Mouse (Mus musculus) hindbrain, postnatal 0 days (tissue): ENCODE data around the gene Fmnl2. TPM values are rescaled to one million over a fixed set of nuclear protein-coding genes. Genes with fewer than 3 reads are reported as not detected.

Experiments
- ATAC-seq: fragments of 200-750 bp; cut with Nextera tagmentation; 2 replicates; pipeline ENCODE4 v1.8.0; 2017; ENCODE audit warnings: mild to moderate bottlenecking, moderate TSS enrichment, moderate library complexity
- DNase-seq: peaks from one replicate; pipeline ENCODE4 v3.0.0-alpha.2; 2015; ENCODE audit warnings: low spot score
- H3K27ac ChIP-seq: fragments of 300-500 bp; sonication (generic); 2 replicates; pipeline ENCODE4 v1.5.1; 2014; ENCODE audit warnings: mild to moderate bottlenecking
- H3K27me3 ChIP-seq: fragments of 300-500 bp; sonication (generic); 2 replicates; pipeline ENCODE4 v1.6.1; 2014; ENCODE audit warnings: low read length, mixed read lengths; ENCODE audit not compliant: insufficient read depth
- H3K36me3 ChIP-seq: fragments of 300-500 bp; sonication (generic); 2 replicates; pipeline ENCODE4 v1.6.1; 2014; ENCODE audit warnings: low read length, mixed read lengths; ENCODE audit not compliant: insufficient read depth
- H3K4me1 ChIP-seq: fragments of 300-500 bp; sonication (generic); 2 replicates; pipeline ENCODE4 v1.6.1; 2014; ENCODE audit warnings: antibody characterized with exemption, low read length, mixed read lengths; ENCODE audit not compliant: insufficient read depth
- H3K4me2 ChIP-seq: fragments of 300-500 bp; sonication (generic); 2 replicates; pipeline ENCODE4 v1.6.1; 2014; ENCODE audit warnings: low read depth, mild to moderate bottlenecking, low read length, moderate library complexity, mixed read lengths
- H3K4me3 ChIP-seq: fragments of 300-500 bp; sonication (generic); 2 replicates; pipeline ENCODE4 v1.5.1; 2014; ENCODE audit warnings: low read length
- H3K9ac ChIP-seq: fragments of 300-500 bp; sonication (generic); replicated peaks from 2 replicates; pipeline ENCODE4 v1.6.1; 2014; ENCODE audit warnings: mild to moderate bottlenecking, low read length, moderate library complexity, mixed read lengths
- H3K9me3 ChIP-seq: fragments of 300-500 bp; sonication (generic); 2 replicates; pipeline ENCODE4 v1.6.1; 2016; ENCODE audit warnings: low read length, mixed read lengths
- CTCF ChIP-seq: IDR thresholded peaks from 2 replicates; pipeline ENCODE4 v1.5.1; 2016; ENCODE audit warnings: antibody characterized with exemption, control low read depth, low read depth
- WGBS: fragments of 180-500 bp; shearing (Covaris S2); extraction: QIAGEN DNeasy Blood & Tissue Kit; methylation state at CpG from one replicate; pipeline ENCODE4 v1.1.7; 2014; 5-methylcytosine and 5-hydroxymethylcytosine counted together
- polyA plus RNA-seq: library from polyadenylated mRNA; unstranded; fragments of >200 nt; fragmentation: Nextera tagmentation; extraction: Ambion mirVana; gene quantifications from 2 replicates; pipeline ENCODE4 v1.2.1, GENCODE M21; 2015
- total RNA-seq: library from RNA; depleted of rRNA; stranded (reverse); fragments of >200 nt; gene quantifications from 2 replicates; pipeline ENCODE4 v1.2.3, GENCODE M21; 2014

Gene Fmnl2
- total and polyA plus RNA-seq, 2 experiments from 2014 or later, result 9.3 to 27.6 TPM

- 86% methylated on average over 2 of the region's 2 CpGs for WGBS
- ATAC-seq, result no peak
These were observed 73.7 kb downstream of the Fmnl2 start for GRCm38 (mm10) chr2:52931315-52931714.

GRCm38 (mm10) chr2:52935906-52936305 is 78.2 kb downstream of the Fmnl2 start:
- Histone ChIP-seq H3K4me3 (no peak overlapping the region), H3K9ac (no peak overlapping the region), H3K36me3 (no peaks in the 10 kb centered on the region), H3K9me3 (no peaks in the 10 kb centered on the region), H3K27me3 (no peaks in the 10 kb centered on the region), H3K4me1 (no peaks in the 10 kb centered on the region), H3K27ac (no peak overlapping the region), H3K4me2 (no peak overlapping the region)
- ATAC-seq (no peak), DNase-seq (no peak)
- TF ChIP-seq CTCF, result no peak
- WGBS, result 81% methylated on average over 6 of the region's 6 CpGs

More at GRCm38 (mm10) chr2:52931315-52931714, 73.7 kb downstream of the Fmnl2 start:
- Histone ChIP-seq H3K4me2 (no peak overlapping the region), H3K27ac (no peak overlapping the region), H3K36me3 (no peaks in the 10 kb centered on the region), H3K9ac (no peak overlapping the region), H3K27me3 (no peaks in the 10 kb centered on the region), H3K4me3 (no peak overlapping the region), H3K4me1 (peaks cover 22% of the 10 kb centered on the region), H3K9me3 (no peaks in the 10 kb centered on the region)
- no peak for TF ChIP-seq CTCF
- no peak for DNase-seq

GRCm38 (mm10) chr2:52938351-52939074 is 80.9 kb downstream of the Fmnl2 start:
- H3K27ac ChIP-seq, result no peak overlapping the region
- H3K36me3 ChIP-seq, result no peaks in the 10 kb centered on the region
- no peaks in the 10 kb centered on the region for H3K9me3 ChIP-seq
- H3K4me3 ChIP-seq, result no peak overlapping the region
- DNase-seq (no peak), ATAC-seq (no peak)
- no peak overlapping the region for H3K9ac ChIP-seq
- H3K4me1 ChIP-seq, result no peaks in the 10 kb centered on the region
- no peak for TF ChIP-seq CTCF
- H3K4me2 ChIP-seq, result no peak overlapping the region
- 66% methylated on average over 6 of the region's 6 CpGs for WGBS
- no peaks in the 10 kb centered on the region for H3K27me3 ChIP-seq

GRCm38 (mm10) chr2:52943644-52944423 is 86.2 kb downstream of the Fmnl2 start:
- no peak overlapping the region for H3K4me2 ChIP-seq
- H3K4me1 ChIP-seq, result 0 out of 2 replicates have a peak, but pooled peaks cover 3% of the 10 kb centered on the region
- 75% methylated on average over 9 of the region's 9 CpGs for WGBS
- no peaks in the 10 kb centered on the region for H3K36me3 ChIP-seq
- no peaks in the 10 kb centered on the region for H3K9me3 ChIP-seq
- no peak overlapping the region for H3K4me3 ChIP-seq
- H3K9ac ChIP-seq, result no peak overlapping the region
- H3K27me3 ChIP-seq, result no peaks in the 10 kb centered on the region
- H3K27ac ChIP-seq, result no peak overlapping the region
- ATAC-seq (no peak), DNase-seq (no peak)
- no peak for TF ChIP-seq CTCF

GRCm38 (mm10) chr2:52944594-52944993 is 86.9 kb downstream of the Fmnl2 start:
- H3K4me2 ChIP-seq, result no peak overlapping the region
- ATAC-seq, result no peak

GRCm38 (mm10) chr2:52946074-52946473 is 88.4 kb downstream of the Fmnl2 start:
- H3K9me3 ChIP-seq, result no peaks in the 10 kb centered on the region
- no peaks in the 10 kb centered on the region for H3K27me3 ChIP-seq
- no peak overlapping the region for H3K9ac ChIP-seq
- H3K4me3 ChIP-seq, result no peak overlapping the region
- 60% methylated on average over 2 of the region's 2 CpGs for WGBS
- peak overlapping the region; percentile 71 for H3K27ac ChIP-seq
- no peak for TF ChIP-seq CTCF
- DNase-seq, result no peak
- ATAC-seq, result no peak
- H3K4me1 ChIP-seq, result 0 out of 2 replicates have a peak, but pooled peaks cover 10% of the 10 kb centered on the region
- no peak overlapping the region for H3K4me2 ChIP-seq
- no peaks in the 10 kb centered on the region for H3K36me3 ChIP-seq

More at GRCm38 (mm10) chr2:52944594-52944993, 86.9 kb downstream of the Fmnl2 start:
- H3K27ac ChIP-seq, result no peak overlapping the region
- no peak for TF ChIP-seq CTCF
- no peak overlapping the region for H3K4me3 ChIP-seq
- no peak for DNase-seq
- no peaks in the 10 kb centered on the region for H3K9me3 ChIP-seq
- H3K4me1 ChIP-seq, result 0 out of 2 replicates have a peak, but pooled peaks cover 3% of the 10 kb centered on the region
- H3K9ac ChIP-seq, result no peak overlapping the region
- no peaks in the 10 kb centered on the region for H3K36me3 ChIP-seq
- H3K27me3 ChIP-seq, result no peaks in the 10 kb centered on the region
- 84% methylated on average over 5 of the region's 5 CpGs for WGBS
